Mouse (Mus musculus) CH12.LX (cell line): ENCODE measurements around the gene Plxna2. TPM values are rescaled to one million over a fixed set of nuclear protein-coding genes. Genes with fewer than 3 reads are reported as not detected.
A peak's percentile ranks its signal among the peaks of the same experiment; 100 is the strongest.

ENCODE experiments used
- DNase-seq: peaks from one replicate; pipeline ENCODE4 v3.0.0-alpha.2; 2013; ENCODE audit errors: extremely low read depth
- H3K27ac ChIP-seq: 2 replicates; pipeline ENCODE4 v1.5.1; 2012; ENCODE audit warnings: low read depth, mild to moderate bottlenecking, control low read depth, moderate library complexity; ENCODE audit not compliant: insufficient read depth
- H3K27me3 ChIP-seq: replicated peaks from 2 replicates; pipeline ENCODE3; 2012; ENCODE audit warnings: inconsistent platforms
- H3K36me3 ChIP-seq, 2 experiments: replicated peaks in 1 of 2; 2 replicates each; pipeline versions ENCODE3 to v1.6.1; 2012; ENCODE audit warnings: inconsistent platforms in 1 of 2, low read length in 1 of 2, mild to moderate bottlenecking in 1 of 2, mixed read lengths in 1 of 2, moderate library complexity in 1 of 2; ENCODE audit not compliant: control insufficient read depth in 1 of 2, insufficient read depth in 1 of 2
- H3K4me1 ChIP-seq, 2 experiments: 2 replicates each; pipeline ENCODE4 v1.6.1; 2012; ENCODE audit warnings: inconsistent platforms in 1 of 2, moderate library complexity in 1 of 2; ENCODE audit not compliant: insufficient read depth in 2 of 2, control insufficient read depth in 1 of 2
- H3K4me2 ChIP-seq: 2 replicates; pipeline ENCODE4 v1.6.1; 2012; ENCODE audit warnings: low read depth, mild to moderate bottlenecking, control low read depth; ENCODE audit not compliant: poor library complexity, insufficient read depth, severe bottlenecking
- H3K4me3 ChIP-seq, 3 experiments: fragments of 150-350 bp in 1 of 3; sonication (generic) in 1 of 3; replicated peaks in 1 of 3; 2 replicates each; pipeline versions ENCODE3 to v1.5.1; 2011 to 2012; ENCODE audit warnings: low read depth in 2 of 3, low read length in 2 of 3, mild to moderate bottlenecking in 2 of 3, moderate library complexity in 2 of 3, control low read depth in 1 of 3, improper control_type of control experiment in 1 of 3, inconsistent platforms in 1 of 3, mixed read lengths in 1 of 3; ENCODE audit not compliant: poor library complexity in 1 of 3
- H3K79me2 ChIP-seq: replicated peaks from 2 replicates; pipeline ENCODE4 v1.6.1; 2012; ENCODE audit warnings: mild to moderate bottlenecking, moderate library complexity; ENCODE audit not compliant: control insufficient read depth, poor library complexity, insufficient read depth, severe bottlenecking; ENCODE audit errors: extremely low read depth
- H3K9ac ChIP-seq: 2 replicates; pipeline ENCODE4 v1.6.1; 2012; ENCODE audit warnings: low read depth, mild to moderate bottlenecking, control low read depth, moderate library complexity; ENCODE audit not compliant: insufficient read depth
- H3K9me3 ChIP-seq: replicated peaks from 2 replicates; pipeline ENCODE3; 2012; ENCODE audit warnings: low read length, inconsistent platforms, mixed read lengths
- BHLHE40 ChIP-seq: IDR thresholded peaks from 2 replicates; pipeline ENCODE4 v1.6.1; 2011; ENCODE audit warnings: mild to moderate bottlenecking, low read depth, low read length, improper control_type of control experiment
- CHD1 ChIP-seq: IDR thresholded peaks from 2 replicates; pipeline ENCODE4 v1.6.1; 2012; ENCODE audit warnings: low read depth, low read length, improper control_type of control experiment, inconsistent platforms
- CTCF ChIP-seq, 2 experiments: IDR thresholded peaks in 1 of 2; conservative IDR thresholded peaks in 1 of 2; 2 replicates each; pipeline ENCODE4 v1.5.1; 2011 to 2012; ENCODE audit warnings: low read depth in 2 of 2, low read length in 2 of 2, improper control_type of control experiment in 1 of 2, inconsistent platforms in 1 of 2, mild to moderate bottlenecking in 1 of 2, moderate library complexity in 1 of 2
- E2F4 ChIP-seq: IDR thresholded peaks from 2 replicates; pipeline ENCODE4 v1.6.1; 2011; ENCODE audit warnings: low read depth, low read length, improper control_type of control experiment; ENCODE audit not compliant: insufficient replicate concordance
- EP300 ChIP-seq: IDR thresholded peaks from 2 replicates; pipeline ENCODE4 v1.6.1; 2011; ENCODE audit warnings: low read length, improper control_type of control experiment
- HCFC1 ChIP-seq: IDR thresholded peaks from 2 replicates; pipeline ENCODE4 v1.6.1; 2012; ENCODE audit warnings: low read depth, mild to moderate bottlenecking, inconsistent platforms, low read length, improper control_type of control experiment
- JUN ChIP-seq: IDR thresholded peaks from 2 replicates; pipeline ENCODE4 v1.6.1; 2011; ENCODE audit warnings: low read depth, mild to moderate bottlenecking, low read length, improper control_type of control experiment, moderate library complexity; ENCODE audit not compliant: insufficient read depth
- JUND ChIP-seq: conservative IDR thresholded peaks from 2 replicates; pipeline ENCODE4 v1.6.1; 2011; ENCODE audit warnings: low read depth, low read length, improper control_type of control experiment
- KAT2A ChIP-seq: IDR thresholded peaks from 2 replicates; pipeline ENCODE4 v1.6.1; 2012; ENCODE audit warnings: low read length, improper control_type of control experiment, inconsistent platforms; ENCODE audit not compliant: insufficient replicate concordance
- MAX ChIP-seq: IDR thresholded peaks from 2 replicates; pipeline ENCODE4 v1.6.1; 2011; ENCODE audit warnings: low read length, improper control_type of control experiment
- MEF2A ChIP-seq: IDR thresholded peaks from 2 replicates; pipeline ENCODE4 v1.6.1; 2014; ENCODE audit warnings: low read depth, mild to moderate bottlenecking, inconsistent platforms, low read length, improper control_type of control experiment, borderline replicate concordance
- MYC ChIP-seq: IDR thresholded peaks from 2 replicates; pipeline ENCODE4 v1.6.1; 2011; ENCODE audit warnings: low read depth, mild to moderate bottlenecking, improper control_type of control experiment, low read length
- NELFE ChIP-seq: IDR thresholded peaks from 2 replicates; pipeline ENCODE4 v1.6.1; 2011; ENCODE audit warnings: low read depth, low read length, improper control_type of control experiment
- RAD21 ChIP-seq: IDR thresholded peaks from 2 replicates; pipeline ENCODE4 v1.6.1; 2011; ENCODE audit warnings: low read depth, mild to moderate bottlenecking, low read length, improper control_type of control experiment, moderate library complexity
- SIN3A ChIP-seq: IDR thresholded peaks from 2 replicates; pipeline ENCODE4 v1.6.1; 2012; ENCODE audit warnings: low read length, improper control_type of control experiment, inconsistent platforms
- SMC3 ChIP-seq: IDR thresholded peaks from 2 replicates; pipeline ENCODE4 v1.6.1; 2011; ENCODE audit warnings: low read depth, low read length, improper control_type of control experiment
- UBTF ChIP-seq: IDR thresholded peaks from 2 replicates; pipeline ENCODE4 v1.6.1; 2012; ENCODE audit warnings: low read depth, mild to moderate bottlenecking, inconsistent platforms, low read length, improper control_type of control experiment, moderate library complexity
- USF1 ChIP-seq: IDR thresholded peaks from 2 replicates; pipeline ENCODE4 v1.6.1; 2014; ENCODE audit warnings: low read depth, mild to moderate bottlenecking, inconsistent platforms, low read length, improper control_type of control experiment
- USF2 ChIP-seq: conservative IDR thresholded peaks from 2 replicates; pipeline ENCODE4 v1.6.1; 2011; ENCODE audit warnings: low read depth, low read length, improper control_type of control experiment
- ZC3H11A ChIP-seq: IDR thresholded peaks from 2 replicates; pipeline ENCODE4 v1.6.1; 2012; ENCODE audit warnings: low read depth, mild to moderate bottlenecking, inconsistent platforms, low read length, improper control_type of control experiment
- ZMIZ1 ChIP-seq: IDR thresholded peaks from 2 replicates; pipeline ENCODE4 v1.6.1; 2012; ENCODE audit warnings: low read depth, mild to moderate bottlenecking, inconsistent platforms, low read length, improper control_type of control experiment
- ZNF384 ChIP-seq: IDR thresholded peaks from 2 replicates; pipeline ENCODE4 v1.6.1; 2012; ENCODE audit warnings: low read depth, low read length, improper control_type of control experiment, inconsistent platforms
- dilution Hi-C: fragments of 300-500 bp; cut with MboI; formaldehyde crosslinking; loops from 2 replicates; pipeline ENCODE4 v1.14.3; 2020; ENCODE audit warnings: low sequenced_read_pairs; ENCODE audit not compliant: extremely low pct_unique_long_range_greater_than_20kb, extremely low pct_ligation_motif_present
- in situ Hi-C: fragments of 300-500 bp; cut with MboI; formaldehyde crosslinking; loops from 3 replicates; pipeline ENCODE4 v1.14.3; 2019; ENCODE audit warnings: low sequenced_read_pairs, low pct_ligation_motif_present, low pct_unique_long_range_greater_than_20kb, mixed read lengths
- polyA plus RNA-seq: library from polyadenylated mRNA; unstranded; fragments of >175 nt; gene quantifications from 2 replicates; pipeline ENCODE4 v1.2.1, GENCODE M21; 2012; ENCODE audit warnings: low read depth; ENCODE audit not compliant: insufficient read length
- total RNA-seq, 2 experiments: library from RNA; depleted of rRNA; stranded (reverse); fragments of 300-350 nt in 1 of 2; fragments of >200 nt in 1 of 2; gene quantifications; 2 replicates each; pipeline ENCODE4 v1.2.3; 2012 to 2014

The Plxna2 gene
- total and polyA plus RNA-seq, 3 experiments: 0.04 to 0.05 (median 0.04) TPM

GRCm38 (mm10) chr1:194593155-194593554, 24.9 kb upstream of the Plxna2 start:
- Histone ChIP-seq H3K4me3 (no peak overlapping the region), H3K9ac (no peak overlapping the region), H3K9me3 (no peaks in the 10 kb centered on the region), H3K4me2 (no peak overlapping the region), H3K27ac (no peak overlapping the region), H3K79me2 (no peaks in the 10 kb centered on the region), H3K36me3 (no peaks in the 10 kb centered on the region), H3K27me3 (no peaks in the 10 kb centered on the region), H3K4me1 (0 out of 4 replicates have a peak, but pooled peaks cover 0 to 3% of the 10 kb centered on the region in 2 experiments)
- no peak for TF ChIP-seq NELFE
- no peak for TF ChIP-seq SMC3
- TF ChIP-seq ZC3H11A: no peak
- no peak for TF ChIP-seq ZNF384
- no peak for TF ChIP-seq JUND
- in situ Hi-C loops (no loop called here), dilution Hi-C loops (no loop called here)
- no peak for DNase-seq

DNA sequence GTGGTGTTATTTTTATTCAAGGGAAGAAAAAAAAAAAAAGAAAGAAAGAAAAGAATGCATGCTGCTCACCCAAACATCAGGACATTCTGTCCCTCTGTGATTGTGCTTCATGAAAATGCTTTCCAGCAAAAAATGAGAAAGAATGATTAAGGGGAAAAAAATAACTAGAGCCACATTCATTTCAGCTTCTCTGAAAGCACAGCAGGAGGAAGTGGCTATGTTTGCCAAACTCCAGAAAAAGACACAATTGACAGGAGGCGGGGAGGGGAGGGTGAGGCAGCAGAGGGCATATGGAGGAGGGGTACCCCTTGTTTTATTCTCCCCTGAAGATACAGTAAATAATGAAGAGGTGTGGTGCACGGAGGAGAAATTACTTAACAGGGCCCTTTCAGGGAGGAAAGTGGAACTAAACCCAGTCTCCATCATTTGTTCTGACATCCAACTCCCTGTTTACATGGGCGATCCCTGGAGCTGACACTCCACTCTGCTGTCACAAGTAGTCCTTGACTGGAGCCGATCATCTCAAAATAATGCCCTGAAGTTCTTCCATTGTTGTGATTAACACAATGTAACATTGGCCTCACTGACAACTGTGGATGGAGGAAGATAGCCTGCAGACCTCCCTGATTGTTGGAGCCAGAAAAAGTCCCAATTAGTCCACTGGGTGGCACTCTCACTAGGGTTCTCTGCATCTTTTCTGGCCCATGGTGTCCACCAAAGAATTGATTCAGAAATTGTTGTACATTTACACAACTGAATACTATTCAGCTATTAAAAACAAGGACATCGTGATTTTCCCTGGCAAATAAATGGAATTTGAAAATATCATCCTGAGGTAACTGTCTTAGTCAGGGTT, 10.4 kb upstream of the Plxna2 start:
- peaks cover 0 to 24% of the 10 kb centered on the region in 2 experiments; a peak in 2 of 4 replicates for H3K4me1 ChIP-seq
- H3K9me3 ChIP-seq: no peaks in the 10 kb centered on the region
- H3K27ac ChIP-seq: no peak overlapping the region
- H3K4me2 ChIP-seq: no peak overlapping the region
- TF ChIP-seq MYC (no peak), RAD21 (peak; percentile 13), SMC3 (peak; percentile 29), ZMIZ1 (no peak), CTCF (conservative IDR thresholded peaks at IDR 0.05 in 1 of 2, IDR thresholded peaks at IDR 0.05 in 1 of 2; ENCODE audit: low read depth in 2 of 2, low read length in 2 of 2) (peak in 1 of 2 experiments; percentile 52; a peak in 3 of 4 replicates), E2F4 (no peak)
- DNase-seq: peak; percentile 21
- no peaks in the 10 kb centered on the region for H3K79me2 ChIP-seq
- H3K36me3 ChIP-seq: no peaks in the 10 kb centered on the region
- no peaks in the 10 kb centered on the region for H3K27me3 ChIP-seq
- H3K9ac ChIP-seq: no peak overlapping the region
- no peak overlapping the region for H3K4me3 ChIP-seq
- dilution Hi-C loops: no loop called here
- in situ Hi-C loops: loop anchor here (25.0 kb wide), 1 partner anchor 355 kb away; no protein-coding TSS in a partner anchor

DNA sequence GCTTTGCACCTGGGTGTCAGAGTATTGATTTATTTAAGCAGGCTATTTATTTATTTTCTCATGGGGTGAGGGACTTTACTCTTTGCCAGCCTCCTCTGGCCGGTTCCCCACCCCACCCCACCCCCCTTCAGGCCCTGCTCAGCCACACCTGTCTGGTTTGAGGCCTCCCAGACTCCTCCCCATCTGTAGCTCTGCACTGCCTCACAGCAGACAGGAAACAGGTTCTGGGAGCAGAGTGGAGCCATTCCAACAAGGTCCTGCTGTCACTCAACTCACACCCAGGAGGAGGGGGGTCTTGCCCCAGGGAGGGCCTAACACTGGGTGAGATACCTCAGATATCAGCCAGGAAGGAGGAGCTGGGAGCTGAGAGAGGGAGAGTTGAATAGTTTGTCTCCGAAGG, 7.5 kb upstream of the Plxna2 start:
- Histone ChIP-seq H3K9ac (no peak overlapping the region), H3K27me3 (no peaks in the 10 kb centered on the region), H3K36me3 (no peaks in the 10 kb centered on the region), H3K79me2 (no peaks in the 10 kb centered on the region), H3K9me3 (no peaks in the 10 kb centered on the region), H3K4me1 (peaks cover 0 to 31% of the 10 kb centered on the region in 2 experiments; a peak in 2 of 4 replicates), H3K4me3 (no peak overlapping the region), H3K27ac (no peak overlapping the region), H3K4me2 (no peak overlapping the region)
- dilution Hi-C loops: no loop called here
- TF ChIP-seq HCFC1: no peak
- TF ChIP-seq SMC3: no peak
- no peak for TF ChIP-seq USF2
- no peak for TF ChIP-seq SIN3A
- TF ChIP-seq JUN: no peak
- no peak for TF ChIP-seq NELFE
- TF ChIP-seq MYC: no peak
- TF ChIP-seq EP300: no peak
- no peak for TF ChIP-seq MAX
- TF ChIP-seq CHD1: no peak
- no peak for TF ChIP-seq RAD21
- TF ChIP-seq USF1: no peak
- no peak for TF ChIP-seq MEF2A
- TF ChIP-seq KAT2A: no peak
- TF ChIP-seq UBTF: no peak
- TF ChIP-seq ZC3H11A: no peak
- TF ChIP-seq BHLHE40: no peak
- no peak for DNase-seq
- in situ Hi-C loops: loop anchor here (25.0 kb wide), 1 partner anchor 352 kb away; no protein-coding TSS in a partner anchor
